Mouse (Mus musculus): ENCODE results near the gene Prrg2.

GRCm38 (mm10) chr7:45102940-45103585 is 40.6 kb upstream of the Prrg2 start:
- TF ChIP-seq CTCF (IDR thresholded peaks at IDR 0.05; ENCODE audit: extremely low read depth, insufficient read length, insufficient replicate concordance, low read depth, low read length) (no peak), POLR2A (IDR thresholded peaks at IDR 0.05; ENCODE audit: low read depth, low read length) (no peak)
